Mouse (Mus musculus) urinary bladder, postnatal 25 days (tissue): ENCODE measurements around the gene Hnf4a.

ENCODE experiments used
- DNase-seq: peaks from one replicate; pipeline ENCODE4 v3.0.0; 2022; ENCODE audit warnings: low spot score

Hnf4a gene

GRCm38 (mm10) chr2:163490656-163491055 is 16.0 kb upstream of the Hnf4a start:
- DNase-seq = no peak

DNA sequence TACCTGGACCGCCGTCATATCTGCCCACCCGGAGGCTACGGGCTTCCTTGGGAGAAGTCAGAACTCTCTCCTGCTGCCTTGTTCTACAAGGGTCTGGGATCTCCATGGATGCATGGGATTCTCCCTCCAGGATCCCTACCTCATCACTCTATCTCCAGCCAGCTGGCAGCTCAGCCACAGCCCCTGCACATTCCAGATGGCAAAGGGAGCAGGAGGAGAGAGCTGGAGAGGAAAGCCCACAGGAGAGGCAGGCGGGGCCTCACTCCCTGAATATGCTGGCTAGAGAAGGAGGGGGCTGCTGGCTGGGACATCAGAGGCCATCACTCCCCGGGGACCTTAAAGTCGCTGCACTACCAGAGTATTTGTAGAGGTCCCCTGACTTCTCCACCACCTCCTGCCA is 15.3 kb upstream of the Hnf4a start:
- DNase-seq = no peak

DNA sequence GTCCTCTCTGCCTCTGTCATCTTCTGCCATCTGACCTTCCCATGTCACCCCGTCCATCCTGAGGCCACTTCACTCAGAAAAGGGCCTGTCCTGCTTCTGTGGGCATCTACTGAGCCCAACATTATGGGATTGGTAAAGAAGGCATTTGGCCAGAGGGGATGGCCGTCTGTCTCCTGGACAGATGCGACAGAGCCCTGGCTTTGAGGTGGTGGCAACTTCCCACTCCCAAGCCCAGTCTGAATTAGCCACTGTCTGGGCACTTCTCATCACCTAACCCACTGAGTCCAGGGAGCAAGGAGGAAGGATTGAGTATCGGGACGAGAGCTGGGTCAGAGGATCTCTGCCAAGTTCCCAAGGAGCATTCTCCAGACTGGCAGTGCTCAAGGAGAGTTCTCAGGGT is 14.6 kb upstream of the Hnf4a start, which contains the start of gene R3hdml:
Gene R3hdml, plus strand, starts transcription at position 301 of the 400 bp plus-strand sequence.
- DNase-seq = no peak

- DNase-seq = no peak
Measured at GRCm38 (mm10) chr2:163493031-163493430, 13.6 kb upstream of the Hnf4a start.

- DNase-seq = no peak
Measured at GRCm38 (mm10) chr2:163493976-163494375, 12.6 kb upstream of the Hnf4a start.

DNA sequence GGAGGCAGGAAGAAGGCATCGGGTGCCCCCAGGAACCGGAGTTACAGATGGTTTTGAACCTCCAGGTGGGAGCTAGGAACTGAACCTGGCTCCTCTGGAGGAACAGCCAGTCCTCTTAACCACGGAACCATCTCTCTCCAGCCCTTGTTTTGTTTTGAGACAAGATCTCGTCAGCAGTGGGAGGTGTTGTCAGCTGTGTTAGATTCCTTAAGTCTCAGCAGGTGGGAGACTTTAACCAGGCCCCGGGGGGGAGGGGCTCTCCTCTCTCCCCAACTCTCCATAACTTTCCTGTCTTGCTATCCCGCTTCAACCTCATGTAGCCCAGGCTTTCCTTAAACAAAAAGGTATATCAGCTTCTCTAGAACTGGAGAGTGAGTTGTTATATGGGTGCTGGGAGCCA is 12.2 kb upstream of the Hnf4a start:
- no peak for DNase-seq

DNA sequence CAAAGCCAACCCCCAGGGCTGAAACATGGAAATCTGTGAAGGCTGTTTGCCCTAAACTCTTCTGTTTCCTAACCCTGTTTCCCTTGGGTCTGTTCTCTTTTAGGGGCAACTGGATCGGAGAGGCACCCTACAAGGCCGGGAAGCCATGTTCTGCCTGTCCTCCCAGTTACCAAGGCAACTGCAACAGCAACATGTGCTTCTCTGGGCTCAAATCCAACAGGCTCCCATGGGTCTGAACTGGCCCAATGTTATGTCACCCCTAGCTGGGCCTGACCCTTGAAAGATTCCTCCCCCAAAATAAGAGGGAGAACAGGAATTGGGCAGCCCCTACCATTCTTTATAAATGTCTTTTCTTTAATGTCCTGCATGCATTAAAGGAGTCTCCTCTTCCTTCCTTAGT is 4.4 kb upstream of the Hnf4a start:
- DNase-seq = no peak

DNA sequence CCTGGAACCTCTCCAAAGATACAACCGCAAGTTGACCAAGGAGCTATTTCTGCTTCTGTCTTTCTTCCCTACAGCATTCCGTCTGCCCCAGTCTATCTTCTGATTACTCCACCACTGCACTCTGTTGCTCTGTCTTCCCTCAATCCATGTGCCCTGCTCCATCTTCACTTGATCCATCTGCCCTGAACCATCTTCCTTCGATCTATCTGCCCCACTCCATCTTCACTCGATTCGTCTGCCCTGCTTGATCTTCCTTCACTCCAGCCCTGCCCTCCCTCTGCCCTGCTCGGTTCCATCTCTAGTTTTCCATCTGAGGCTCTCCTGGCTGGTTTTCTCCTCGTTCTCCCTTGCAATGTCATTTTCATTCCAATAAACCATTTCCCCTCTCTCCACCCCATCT is 3.4 kb upstream of the Hnf4a start:
- DNase-seq = no peak

GRCm38 (mm10) chr2:163525761-163526243 is 19.2 kb downstream of the Hnf4a start:
- no peak for DNase-seq

- DNase-seq = no peak
Measured at GRCm38 (mm10) chr2:163527497-163527896, 20.9 kb downstream of the Hnf4a start.

DNA sequence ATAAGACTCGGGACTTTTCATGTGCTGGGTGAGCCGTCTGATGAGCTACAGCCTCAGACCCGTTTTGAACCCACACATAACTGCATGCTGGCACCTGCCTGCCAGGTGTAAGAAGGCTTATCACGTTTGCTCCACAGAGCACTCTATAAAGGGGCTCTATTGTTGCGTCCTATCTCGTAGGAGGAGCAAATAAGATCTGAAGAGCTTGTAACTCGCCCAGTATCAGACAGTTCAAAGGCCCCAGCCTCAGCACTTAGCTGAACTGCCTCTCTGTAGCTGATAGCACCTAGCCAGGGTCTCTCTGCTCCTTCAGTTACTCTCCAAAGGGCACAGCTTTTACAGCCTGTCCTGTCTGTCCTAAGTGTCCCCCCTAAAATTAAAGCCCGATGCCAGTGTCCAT is 23.8 kb downstream of the Hnf4a start:
- no peak for DNase-seq

DNA sequence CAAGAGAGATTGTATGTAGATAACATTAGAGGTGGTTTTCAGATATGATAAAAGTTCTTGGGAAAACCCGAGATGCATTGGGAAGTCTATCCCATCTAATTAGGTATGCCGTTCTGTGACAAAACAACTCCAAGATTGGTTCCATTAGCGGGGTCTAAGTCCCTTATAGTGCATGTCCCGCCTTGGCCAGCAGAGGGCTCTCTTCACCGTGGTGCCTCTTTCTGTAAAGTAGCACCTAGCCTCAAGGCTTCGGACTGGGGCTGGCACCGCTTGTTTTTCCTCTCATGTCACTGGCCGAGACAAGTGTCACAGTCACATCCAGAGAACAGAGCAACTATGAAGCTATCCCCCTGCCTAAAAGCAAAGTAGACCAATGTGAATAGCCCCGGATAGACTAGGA is 25.3 kb downstream of the Hnf4a start:
- DNase-seq = peak; percentile 85

DNA sequence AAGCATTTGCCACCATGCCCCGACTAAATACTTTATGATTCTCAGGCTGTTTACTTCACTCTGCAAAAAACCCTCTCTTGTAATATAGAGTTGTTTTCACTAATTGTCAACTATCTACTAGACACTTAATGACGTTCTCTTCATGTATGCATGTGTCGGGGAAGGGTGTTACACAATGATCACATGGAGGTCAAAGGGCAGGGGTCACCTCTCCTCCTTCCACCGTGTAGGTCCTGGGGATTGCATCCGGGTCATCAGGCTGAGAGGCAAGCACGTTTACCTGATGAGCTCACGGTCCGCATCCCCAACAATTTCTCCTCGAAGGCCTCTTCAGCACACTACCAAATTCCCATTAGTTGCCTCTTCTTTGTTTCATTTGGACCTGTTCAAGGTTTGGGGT is 26.6 kb downstream of the Hnf4a start:
- no peak for DNase-seq

GRCm38 (mm10) chr2:163534958-163535524 is 28.4 kb downstream of the Hnf4a start:
- DNase-seq = peak; percentile 90

- no peak for DNase-seq
Measured at GRCm38 (mm10) chr2:163537443-163537842, 30.8 kb downstream of the Hnf4a start.

- no peak for DNase-seq
Measured at GRCm38 (mm10) chr2:163538410-163538809, 31.8 kb downstream of the Hnf4a start.

DNA sequence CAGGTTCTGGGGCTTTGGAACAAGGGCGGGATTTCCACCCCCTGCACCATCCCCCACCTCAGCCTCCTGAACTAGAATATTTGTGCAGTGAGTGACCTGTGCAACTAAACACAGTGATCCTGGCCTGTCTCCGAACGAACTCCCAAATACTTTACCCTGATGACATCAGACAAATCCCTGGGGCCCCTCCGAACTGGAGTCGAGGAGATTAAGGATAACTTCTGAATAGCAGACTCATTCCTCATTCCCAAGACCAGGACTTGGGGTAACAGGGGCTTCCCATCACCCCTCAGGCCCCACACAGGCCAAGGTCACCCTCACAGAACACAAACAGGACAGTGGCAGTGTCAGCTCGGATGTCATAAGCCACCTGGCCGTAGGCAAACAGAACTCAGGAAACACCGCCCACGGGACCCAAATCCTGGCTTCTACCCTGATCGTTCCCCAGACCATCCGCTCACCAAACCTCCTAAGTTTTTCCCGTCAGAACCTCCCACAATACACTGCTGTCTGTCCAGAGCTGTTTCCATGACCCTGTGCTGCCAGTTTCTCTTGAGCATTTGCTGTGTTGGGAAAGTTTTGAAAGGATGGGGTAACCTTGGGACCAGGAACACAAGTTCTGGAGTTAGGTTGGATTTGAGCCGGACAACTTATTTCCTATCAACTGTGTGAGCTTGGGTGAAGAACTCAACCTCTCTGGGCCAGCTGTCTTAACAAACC is 32.9 kb downstream of the Hnf4a start:
- no peak for DNase-seq

- DNase-seq = no peak
Measured at GRCm38 (mm10) chr2:163540231-163541117, 33.9 kb downstream of the Hnf4a start.

DNA sequence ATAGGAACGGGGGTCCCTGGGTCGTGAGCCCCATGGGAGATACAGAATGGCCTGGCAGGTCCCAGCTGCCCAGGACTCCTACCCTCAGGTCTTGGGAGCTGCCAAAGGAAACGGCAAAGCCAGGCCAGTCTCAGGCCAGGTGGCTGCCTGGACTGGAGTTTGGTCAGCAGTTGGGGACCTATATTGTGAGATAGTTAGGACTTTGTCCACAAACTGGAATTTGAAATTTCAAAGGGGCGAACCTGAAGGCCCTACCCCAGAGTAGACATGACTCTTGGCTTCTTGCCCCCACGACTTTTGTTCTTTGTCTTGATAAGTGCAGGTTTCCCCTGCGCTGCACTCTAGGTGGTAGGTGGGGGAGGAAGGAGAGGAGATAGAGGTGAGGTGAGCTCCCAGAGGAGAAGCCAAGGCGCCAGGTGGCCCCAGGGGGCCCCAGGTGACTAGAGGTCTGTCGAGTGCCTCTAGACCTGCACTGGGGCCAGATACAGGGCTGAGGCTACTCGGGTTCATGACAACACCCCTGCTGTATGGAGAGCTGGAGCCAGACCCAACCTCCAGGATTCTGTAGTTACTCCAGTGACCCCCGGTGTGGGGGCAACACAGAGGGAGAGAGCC is 35.1 kb downstream of the Hnf4a start:
- DNase-seq = no peak

GRCm38 (mm10) chr2:163542674-163543073 is 36.1 kb downstream of the Hnf4a start:
- no peak for DNase-seq

DNA sequence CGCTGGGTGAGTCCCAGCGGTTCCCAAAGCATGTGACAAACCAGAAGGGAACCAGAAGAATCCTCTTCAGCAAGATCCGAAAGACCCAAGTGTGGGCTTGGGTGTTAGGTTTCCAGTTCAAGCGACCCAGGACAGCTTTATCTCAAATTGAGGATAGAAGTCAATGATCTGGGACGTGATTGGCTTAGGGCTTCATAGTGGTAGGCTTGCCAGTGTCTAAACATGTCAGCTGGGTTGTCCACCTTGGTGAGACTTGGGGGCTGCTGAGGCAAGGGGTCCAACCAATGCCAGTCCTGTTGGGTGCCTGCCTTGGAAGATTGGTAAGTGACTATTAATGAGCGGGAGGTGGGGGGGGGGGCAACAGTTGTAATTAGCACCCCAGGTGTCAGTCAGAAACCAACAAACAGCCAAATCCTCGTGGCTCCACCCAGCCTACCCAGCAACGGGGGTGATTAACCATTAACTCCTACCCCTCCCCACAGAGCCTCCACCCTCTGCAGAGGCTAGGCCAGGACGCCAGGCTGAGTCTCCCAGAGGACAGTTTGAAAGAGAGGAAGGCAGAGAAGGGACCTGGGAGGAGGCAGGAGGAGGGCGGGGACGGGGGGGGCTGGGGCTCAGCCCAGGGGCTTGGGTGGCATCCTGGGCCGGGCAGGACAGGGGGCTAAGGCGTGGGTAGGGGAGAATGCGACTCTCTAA is 40.2 kb downstream of the Hnf4a start:
- no peak for DNase-seq

GRCm38 (mm10) chr2:163548822-163549221 is 42.2 kb downstream of the Hnf4a start:
- DNase-seq = no peak
